Mouse (Mus musculus) neural tube, embryonic 11.5 days (tissue): ENCODE measurements around the gene Ucn. TPM values are rescaled to one million over a fixed set of nuclear protein-coding genes. Genes with fewer than 3 reads are reported as not detected.

Source experiments
- ATAC-seq: fragments of 200-750 bp; cut with Nextera tagmentation; 2 replicates; pipeline ENCODE4 v1.8.0; 2017; ENCODE audit warnings: moderate number of reproducible peaks, mild to moderate bottlenecking, moderate TSS enrichment, moderate library complexity; ENCODE audit not compliant: insufficient read depth, low FRiP score, low TSS enrichment
- DNase-seq: peaks from one replicate; pipeline ENCODE4 v3.0.0-alpha.2; 2015; ENCODE audit warnings: low spot score
- H3K27ac ChIP-seq: fragments of 300-500 bp; sonication (generic); 2 replicates; pipeline ENCODE4 v1.5.1; 2014; ENCODE audit warnings: low read depth, mild to moderate bottlenecking, low read length
- H3K27me3 ChIP-seq: fragments of 300-500 bp; sonication (generic); 2 replicates; pipeline ENCODE4 v1.6.1; 2014; ENCODE audit warnings: mild to moderate bottlenecking, low read length, mixed read lengths; ENCODE audit not compliant: control insufficient read depth, insufficient read depth
- H3K36me3 ChIP-seq: fragments of 300-500 bp; sonication (generic); 2 replicates; pipeline ENCODE4 v1.6.1; 2014; ENCODE audit warnings: mild to moderate bottlenecking, low read length, moderate library complexity, mixed read lengths; ENCODE audit not compliant: control insufficient read depth, insufficient read depth
- H3K4me1 ChIP-seq: fragments of 300-500 bp; sonication (generic); 2 replicates; pipeline ENCODE4 v1.6.1; 2014; ENCODE audit warnings: low read length, mixed read lengths; ENCODE audit not compliant: control insufficient read depth, insufficient read depth
- H3K4me2 ChIP-seq: fragments of 300-500 bp; sonication (generic); 2 replicates; pipeline ENCODE4 v1.6.1; 2014; ENCODE audit warnings: low read depth, mild to moderate bottlenecking, moderate library complexity
- H3K4me3 ChIP-seq: fragments of 300-500 bp; sonication (generic); 2 replicates; pipeline ENCODE4 v1.5.1; 2014; ENCODE audit warnings: low read depth, low read length
- H3K9ac ChIP-seq: fragments of 300-500 bp; sonication (generic); 2 replicates; pipeline ENCODE4 v1.6.1; 2014; ENCODE audit warnings: mild to moderate bottlenecking, low read length
- H3K9me3 ChIP-seq: fragments of 300-500 bp; sonication (generic); 2 replicates; pipeline ENCODE4 v1.6.1; 2016; ENCODE audit warnings: low read length; ENCODE audit not compliant: control insufficient read depth
- WGBS: fragments of 180-500 bp; shearing (Covaris S2); extraction: QIAGEN DNeasy Blood & Tissue Kit; methylation state at CpG from one replicate; pipeline ENCODE4 v1.1.7; 2014; 5-methylcytosine and 5-hydroxymethylcytosine counted together
- polyA plus RNA-seq: library from polyadenylated mRNA; unstranded; fragments of >200 nt; fragmentation: Nextera tagmentation; extraction: Ambion mirVana; gene quantifications from 2 replicates; pipeline ENCODE4 v1.2.1, GENCODE M21; 2014

Ucn gene
- polyA plus RNA-seq, 1 experiment from 2014 or later, result not detected

DNA sequence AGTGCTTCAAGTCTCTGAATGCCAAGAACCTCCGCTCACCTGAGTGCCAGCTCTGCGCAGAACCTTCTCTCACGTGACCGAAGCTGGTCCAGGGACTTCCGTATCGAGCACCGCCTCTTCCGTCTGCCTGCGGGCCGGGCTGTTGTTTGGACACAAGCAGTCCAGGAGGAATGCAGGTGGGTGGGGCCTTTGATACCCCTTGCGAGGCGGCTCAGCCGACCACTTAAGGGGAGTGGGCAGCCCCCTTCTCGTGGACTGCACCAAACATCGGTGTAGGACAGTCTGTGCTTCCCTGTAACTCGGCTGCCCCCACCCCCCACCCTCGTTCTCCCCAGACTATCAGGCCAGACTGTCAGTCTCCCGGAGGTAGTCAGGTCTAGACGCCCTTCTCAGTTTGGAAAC, 15.5 kb upstream of the Ucn start, which contains the start of gene Mpv17:
Gene Mpv17, minus strand, starts transcription at position 100 of the 402 bp plus-strand sequence.
- Histone ChIP-seq H3K4me1 (peaks cover 4% of the 10 kb centered on the region), H3K4me3 (peak within 1 kb of the TSS; percentile 53), H3K27me3 (no peaks in the 10 kb centered on the region), H3K9me3 (no peaks in the 10 kb centered on the region), H3K4me2 (peak within 1 kb of the TSS; percentile 84), H3K27ac (no peak within 1 kb of the TSS; the same call in 1 of the 2 replicates), H3K9ac (peak within 1 kb of the TSS; percentile 65), H3K36me3 (peaks cover 13% of the 10 kb centered on the region)
- WGBS, result under 1% methylated on average over 19 of the region's 19 CpGs
- DNase-seq (peak; percentile 83), ATAC-seq (peak; percentile 94)

DNA sequence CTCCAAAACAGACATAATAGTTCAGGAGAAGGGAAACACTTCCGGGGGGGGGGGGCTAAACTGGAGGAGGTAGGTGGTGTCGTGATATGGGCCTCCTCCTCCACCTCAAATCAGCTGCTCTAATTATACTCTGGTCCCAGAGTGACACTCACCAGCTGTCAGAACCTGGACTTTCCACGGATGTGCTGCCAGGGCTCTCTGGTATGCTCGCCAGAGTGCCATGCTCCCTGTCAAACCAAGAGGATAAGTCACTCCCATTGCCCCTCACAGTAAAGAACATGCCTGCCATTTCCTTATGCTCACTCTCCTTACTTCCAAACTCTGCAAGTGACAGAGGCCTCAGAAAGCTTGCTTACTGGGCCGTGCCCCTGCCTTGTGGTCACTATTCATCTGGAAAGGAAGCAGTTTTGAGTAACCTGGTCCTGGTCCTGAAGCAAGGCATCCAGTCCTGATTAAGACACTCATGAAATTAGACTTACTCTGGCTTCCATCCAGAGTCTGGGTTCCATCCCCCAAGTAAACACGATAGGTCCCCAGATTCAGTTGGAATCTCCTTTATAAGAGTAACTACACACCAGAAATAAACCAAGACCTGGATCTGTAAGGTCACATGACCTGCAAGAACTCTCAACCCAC, 15.0 kb upstream of the Ucn start:
- H3K36me3 ChIP-seq, result peaks cover 8% of the 10 kb centered on the region; the same call in 1 of the 2 replicates

GRCm38 (mm10) chr5:31151746-31152145, 13.1 kb upstream of the Ucn start:
- no peak overlapping the region for H3K4me2 ChIP-seq
- H3K27me3 ChIP-seq, result no peaks in the 10 kb centered on the region
- H3K9ac ChIP-seq, result no peak overlapping the region
- peaks cover 4% of the 10 kb centered on the region for H3K4me1 ChIP-seq
- peaks cover 3% of the 10 kb centered on the region; the same call in 1 of the 2 replicates for H3K36me3 ChIP-seq
- H3K4me3 ChIP-seq, result no peak overlapping the region
- no peak overlapping the region for H3K27ac ChIP-seq
- WGBS, result 98% methylated on average over 3 of the region's 3 CpGs
- no peaks in the 10 kb centered on the region for H3K9me3 ChIP-seq
- ATAC-seq, result no peak
- DNase-seq, result no peak

More for the DNA sequence above, 15.0 kb upstream of the Ucn start:
- Histone ChIP-seq H3K9ac (peak overlapping the region; percentile 65), H3K4me1 (peaks cover 4% of the 10 kb centered on the region), H3K9me3 (no peaks in the 10 kb centered on the region), H3K27ac (no peak overlapping the region), H3K27me3 (no peaks in the 10 kb centered on the region), H3K4me3 (peak overlapping the region; percentile 53), H3K4me2 (peak overlapping the region; percentile 84)
- no peak for DNase-seq
- 40% methylated on average over 6 of the region's 6 CpGs for WGBS
- ATAC-seq, result 0 out of 2 replicates have a peak, but pooled peaks have one; percentile 20

- Histone ChIP-seq H3K27ac (no peak overlapping the region), H3K9me3 (no peaks in the 10 kb centered on the region), H3K4me1 (peaks cover 4% of the 10 kb centered on the region), H3K36me3 (peaks cover 3% of the 10 kb centered on the region; the same call in 1 of the 2 replicates), H3K4me2 (no peak overlapping the region), H3K4me3 (no peak overlapping the region), H3K27me3 (no peaks in the 10 kb centered on the region), H3K9ac (no peak overlapping the region)
- 90% methylated on average over 4 of the region's 4 CpGs for WGBS
- ATAC-seq (no peak), DNase-seq (no peak)
Measured at GRCm38 (mm10) chr5:31149781-31150180, 11.2 kb upstream of the Ucn start.

GRCm38 (mm10) chr5:31138968-31139425, 368 bp upstream of the Ucn start:
- Histone ChIP-seq H3K4me2 (no peak overlapping the region), H3K4me1 (0 out of 2 replicates have a peak, but pooled peaks cover 6% of the 10 kb centered on the region), H3K9me3 (no peaks in the 10 kb centered on the region), H3K9ac (no peak overlapping the region), H3K4me3 (no peak overlapping the region), H3K36me3 (no peaks in the 10 kb centered on the region), H3K27ac (no peak overlapping the region), H3K27me3 (peaks cover 55% of the 10 kb centered on the region)
- ATAC-seq (no peak), DNase-seq (peak; percentile 36)
- WGBS, result 19% methylated on average over 9 of the region's 9 CpGs

DNA sequence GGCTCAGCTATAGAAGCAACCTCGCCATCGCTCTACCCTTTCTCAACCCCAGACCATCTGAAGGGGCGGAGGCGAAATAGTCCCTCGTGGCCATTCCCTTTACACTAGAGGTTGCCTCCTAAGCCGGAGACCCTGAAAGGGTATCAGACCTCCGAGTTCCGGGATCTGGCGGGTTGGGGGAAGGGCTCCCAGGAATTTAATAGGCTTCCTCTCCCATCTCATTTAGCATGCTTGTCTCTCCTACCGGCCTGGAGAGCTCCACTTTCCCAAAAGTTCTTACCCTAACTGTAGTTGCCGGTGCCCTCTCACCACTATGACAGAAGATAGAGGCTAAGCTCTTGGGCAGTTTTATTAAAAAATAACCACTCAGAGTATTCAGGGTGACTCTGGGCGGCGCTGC, 971 bp downstream of the Ucn start:
- H3K4me2 ChIP-seq, result peak overlapping the region; percentile 35
- H3K9ac ChIP-seq, result no peak overlapping the region
- 0 out of 2 replicates have a peak, but pooled peaks cover 6% of the 10 kb centered on the region for H3K4me1 ChIP-seq
- no peaks in the 10 kb centered on the region for H3K36me3 ChIP-seq
- peak overlapping the region; percentile 11 for H3K4me3 ChIP-seq
- WGBS, result under 1% methylated on average over 13 of the region's 13 CpGs
- H3K9me3 ChIP-seq, result no peaks in the 10 kb centered on the region
- peaks cover 55% of the 10 kb centered on the region for H3K27me3 ChIP-seq
- H3K27ac ChIP-seq, result no peak overlapping the region
- ATAC-seq (no peak), DNase-seq (no peak)

GRCm38 (mm10) chr5:31136730-31137424, 1.8 kb downstream of the Ucn start:
- DNase-seq, result no peak
- no peak overlapping the region; the same call in 1 of the 2 replicates for H3K4me2 ChIP-seq
- H3K9me3 ChIP-seq, result no peaks in the 10 kb centered on the region
- 0 out of 2 replicates have a peak, but pooled peaks cover 6% of the 10 kb centered on the region for H3K4me1 ChIP-seq
- no peak for ATAC-seq
- H3K27ac ChIP-seq, result no peak overlapping the region
- under 1% methylated on average over 33 of the region's 33 CpGs for WGBS
- H3K4me3 ChIP-seq, result no peak overlapping the region
- H3K9ac ChIP-seq, result no peak overlapping the region
- no peaks in the 10 kb centered on the region for H3K36me3 ChIP-seq
- peaks cover 55% of the 10 kb centered on the region for H3K27me3 ChIP-seq

DNA sequence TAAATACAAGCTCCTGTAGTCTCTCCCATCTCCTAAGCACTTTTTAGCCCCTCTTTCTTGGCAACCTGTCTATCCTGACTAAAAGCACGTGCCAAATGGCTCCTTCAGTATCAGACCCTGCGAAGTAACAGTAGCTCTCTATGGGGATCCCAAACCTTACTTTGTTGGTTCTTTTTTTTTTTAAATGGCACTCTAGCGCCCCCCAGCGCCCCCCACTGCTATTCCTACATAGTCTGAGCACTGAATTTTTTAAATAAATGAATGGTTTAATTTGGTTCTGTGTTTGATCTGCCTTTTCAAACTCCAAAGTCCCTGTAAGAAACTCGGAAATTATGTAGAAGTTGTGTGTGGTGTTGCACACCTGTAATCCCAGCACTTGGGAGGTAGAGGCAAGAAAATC, 12.6 kb downstream of the Ucn start:
- Histone ChIP-seq H3K27ac (no peak overlapping the region), H3K9me3 (no peaks in the 10 kb centered on the region), H3K4me1 (no peaks in the 10 kb centered on the region), H3K4me3 (no peak overlapping the region), H3K4me2 (no peak overlapping the region), H3K36me3 (no peaks in the 10 kb centered on the region), H3K27me3 (no peaks in the 10 kb centered on the region), H3K9ac (no peak overlapping the region)
- no peak for ATAC-seq
- WGBS, result 36% methylated on average over 5 of the region's 5 CpGs
- no peak for DNase-seq
